Mouse (Mus musculus) mature B cell (primary cell): Measurements from ENCODE around the gene Nat8f7.
"Not testable (repeated sequence)": the region's sequence is repeated elsewhere in the genome, so short reads cannot be mapped to it uniquely, and the experiment has no call there.

ENCODE experiments used
- in situ Hi-C: fragments of 300-500 bp; cut with MboI; formaldehyde crosslinking; loops from 2 replicates; pipeline ENCODE4 v1.14.3; 2019

The Nat8f7 gene

DNA sequence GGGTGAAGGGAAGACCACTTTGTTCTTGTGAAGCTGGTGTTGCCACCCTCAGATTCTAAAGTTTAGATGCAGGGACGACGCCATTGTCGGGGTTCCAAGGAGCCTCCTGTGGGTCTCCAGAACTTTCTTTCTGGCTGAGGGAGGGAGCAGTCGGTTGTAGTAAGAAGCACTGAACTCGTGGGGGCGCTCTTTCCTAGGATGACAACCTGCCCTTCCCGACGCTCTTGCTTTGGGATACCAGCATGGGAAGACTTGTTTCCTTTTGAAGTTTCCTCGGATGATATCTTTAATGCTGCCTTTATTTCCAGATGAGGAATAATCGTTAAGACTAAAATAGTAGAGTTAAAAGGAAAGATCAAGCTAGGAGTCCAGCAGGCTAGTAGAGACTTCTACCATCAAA is at the start of gene Nat8f7:
Gene Nat8f7, minus strand, starts transcription at position 101 of the 400 bp plus-strand sequence.
- in situ Hi-C loops = not testable (repeated sequence)

DNA sequence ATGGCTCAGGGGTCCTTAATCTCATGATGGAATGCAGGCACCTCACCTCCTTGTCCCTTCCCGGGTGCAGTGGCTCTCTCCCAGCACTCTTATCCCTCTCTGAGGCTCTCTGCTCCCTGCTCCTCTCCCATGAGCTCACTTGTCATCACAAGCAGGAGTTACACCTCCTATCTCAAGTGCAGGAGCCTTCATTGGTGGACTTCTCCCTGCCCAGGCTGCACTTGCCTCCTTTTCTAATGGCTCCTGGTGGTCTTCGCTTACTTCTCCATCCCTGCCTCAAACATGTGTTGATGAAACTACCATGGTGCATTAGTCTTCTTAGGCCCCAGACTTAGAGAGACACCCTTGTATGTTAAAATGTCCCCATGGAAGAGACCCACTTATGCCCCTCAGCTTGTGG is 49.7 kb upstream of the Nat8f7 start:
- in situ Hi-C loops = not testable (repeated sequence)

DNA sequence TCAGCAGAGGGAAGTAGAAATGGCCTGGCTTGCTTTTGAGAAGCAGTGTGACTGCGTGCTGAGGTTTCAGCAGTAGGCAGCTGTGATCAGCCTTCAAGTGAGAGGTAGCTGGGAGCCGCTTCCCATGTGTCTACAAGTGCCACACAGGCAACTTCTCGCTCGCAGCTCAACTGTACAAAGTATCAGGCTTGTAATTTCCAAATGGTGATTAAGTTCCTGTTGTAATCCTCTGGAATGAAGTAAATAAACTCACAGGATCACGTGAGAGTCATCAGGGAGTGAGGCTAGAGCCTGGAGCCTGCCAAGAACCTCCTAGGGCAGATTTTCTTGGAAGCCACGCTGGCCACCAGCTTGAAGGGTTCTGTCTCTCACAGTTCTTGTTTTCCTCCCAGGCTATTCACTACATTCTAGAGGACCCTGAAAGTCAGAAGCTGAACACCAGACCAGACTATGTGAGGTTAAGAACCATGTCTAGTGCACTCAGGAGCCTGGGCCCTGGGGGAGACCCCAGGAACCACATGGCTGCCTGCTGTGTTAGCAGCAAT is 42.8 kb upstream of the Nat8f7 start:
- in situ Hi-C loops = not testable (repeated sequence)

DNA sequence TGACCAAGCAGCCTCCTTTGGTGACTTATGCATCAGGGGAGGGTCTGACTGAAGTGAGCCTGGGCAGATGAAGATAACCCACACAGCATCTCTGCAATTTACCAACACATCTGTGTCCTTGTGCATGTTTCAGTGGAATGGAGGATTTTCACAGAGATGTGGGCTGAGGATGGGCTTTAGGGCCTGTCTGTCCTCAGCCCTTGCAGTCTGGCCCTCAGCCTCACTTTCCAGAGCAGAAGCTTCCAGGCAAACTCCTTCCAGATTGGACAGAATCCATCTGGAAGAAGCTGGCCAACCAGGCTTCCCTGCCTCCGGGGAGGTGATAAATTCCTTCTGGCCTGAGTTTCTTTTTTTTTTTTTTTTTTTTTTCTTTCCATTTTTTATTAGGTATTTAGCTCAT is 3.4 kb downstream of the Nat8f7 start:
- in situ Hi-C loops = not testable (repeated sequence)

DNA sequence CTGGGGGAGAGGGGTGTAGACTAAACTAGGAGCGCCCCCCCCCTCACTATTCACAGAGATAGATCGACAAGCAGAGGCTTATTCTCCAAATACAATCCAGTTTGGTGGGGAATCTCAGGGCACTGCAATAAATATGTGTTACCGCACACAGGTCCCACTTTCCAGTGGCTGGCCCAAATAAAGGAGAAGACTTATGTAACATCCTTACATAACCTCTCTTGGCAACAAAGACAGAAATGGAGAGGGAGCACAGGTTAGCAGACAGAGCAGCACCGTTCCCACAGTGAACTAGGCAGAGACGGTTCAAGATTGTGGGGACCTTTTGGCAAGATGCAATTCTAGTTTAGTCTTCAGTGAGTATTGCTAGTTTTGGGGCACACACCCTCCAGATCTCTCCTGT is 3.8 kb downstream of the Nat8f7 start:
- in situ Hi-C loops = not testable (repeated sequence)

DNA sequence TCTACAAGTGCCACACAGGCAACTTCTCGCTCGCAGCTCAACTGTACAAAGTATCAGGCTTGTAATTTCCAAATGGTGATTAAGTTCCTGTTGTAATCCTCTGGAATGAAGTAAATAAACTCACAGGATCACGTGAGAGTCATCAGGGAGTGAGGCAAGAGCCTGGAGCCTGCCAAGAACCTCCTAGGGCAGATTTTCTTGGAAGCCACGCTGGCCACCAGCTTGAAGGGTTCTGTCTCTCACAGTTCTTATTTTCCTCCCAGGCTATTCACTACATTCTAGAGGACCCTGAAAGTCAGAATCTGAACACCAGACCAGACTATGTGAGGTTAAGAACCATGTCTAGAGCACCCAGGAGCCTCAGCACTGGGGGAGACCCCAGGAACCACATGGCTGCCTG is 11.1 kb downstream of the Nat8f7 start:
- in situ Hi-C loops = not testable (repeated sequence)
